Mouse (Mus musculus) kidney, postnatal 4 days (tissue): ENCODE measurements around the gene Cavin1.

Experiments used
- DNase-seq, 2 experiments: peaks; one replicate each; pipeline ENCODE4 v3.0.0; 2021; ENCODE audit warnings: mixed read lengths in 2 of 2

Gene Cavin1

DNA sequence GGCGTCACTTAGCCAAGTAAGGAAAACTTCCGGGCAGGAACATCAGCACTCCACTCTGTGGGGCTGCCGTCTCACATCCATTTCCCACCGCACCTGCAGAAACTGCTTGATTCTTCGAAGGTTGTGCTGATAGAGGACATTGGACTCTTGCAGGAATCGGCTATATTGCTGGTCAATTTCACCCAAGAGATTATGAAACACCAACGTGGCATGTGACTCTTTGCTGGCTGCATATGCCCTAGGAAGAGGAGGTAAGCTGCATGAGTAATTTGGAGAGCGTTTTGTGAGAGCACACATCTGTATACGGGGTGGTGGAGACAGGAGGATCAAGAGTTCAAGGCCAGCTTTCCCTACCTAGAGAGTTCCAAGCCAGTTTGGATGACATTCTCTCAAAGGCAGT, 62.1 kb downstream of the Cavin1 start:
- no peak for DNase-seq

- no peak for DNase-seq
Measured at GRCm38 (mm10) chr11:100908112-100908511, 62.6 kb downstream of the Cavin1 start.

DNA sequence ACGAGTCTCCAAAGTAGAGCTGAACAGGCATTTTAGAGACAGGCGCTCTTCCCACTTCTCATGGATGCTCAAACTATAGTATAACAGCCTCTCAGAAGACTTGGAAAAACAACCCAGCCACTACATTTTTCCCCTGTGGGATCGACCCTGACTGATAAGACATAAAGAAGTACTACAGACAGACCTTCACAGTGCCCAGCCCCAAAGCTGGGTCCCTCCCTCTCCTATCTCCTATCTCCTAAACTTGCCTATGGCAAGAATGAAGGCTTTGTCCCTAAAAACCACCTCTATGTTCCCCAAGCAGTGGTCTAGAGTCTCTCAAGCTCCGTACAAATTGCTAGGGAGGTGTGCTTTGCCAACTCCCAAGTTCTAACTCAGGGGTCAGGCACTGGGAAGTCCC, 63.8 kb downstream of the Cavin1 start:
- DNase-seq, result no peak
